Mouse (Mus musculus) lung, postnatal 0 days (tissue): Measurements from ENCODE around the gene Aspa.

Source experiments
- CTCF ChIP-seq: IDR thresholded peaks from 2 replicates; pipeline ENCODE4 v1.5.1; 2016; ENCODE audit warnings: antibody characterized with exemption, mild to moderate bottlenecking
- EP300 ChIP-seq: IDR thresholded peaks from 2 replicates; pipeline ENCODE4 v1.6.1; 2016; ENCODE audit warnings: antibody characterized with exemption, mild to moderate bottlenecking, control low read depth

DNA sequence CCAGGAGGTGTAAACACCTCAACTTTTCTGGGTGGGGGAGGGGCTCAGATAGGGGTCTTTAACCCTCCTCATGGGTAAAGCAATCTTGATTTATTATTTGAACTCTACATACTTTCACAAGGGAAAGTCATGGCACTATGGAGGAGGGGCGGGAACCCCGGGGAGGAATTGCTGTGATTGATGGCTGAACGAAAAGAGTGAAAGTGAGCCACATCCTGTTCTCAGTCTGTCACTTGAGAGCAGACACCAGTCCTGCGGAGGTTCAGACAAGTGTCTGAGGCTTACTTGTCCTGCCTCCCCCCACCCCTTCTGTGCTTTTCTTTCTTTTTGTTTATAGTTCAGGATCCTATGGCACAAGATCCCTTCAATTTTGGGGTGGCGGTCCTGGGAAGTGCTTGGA, 48.7 kb downstream of the Aspa start:
- TF ChIP-seq CTCF (no peak), EP300 (no peak)
